Mouse (Mus musculus): Measurements from ENCODE around the gene Gm3371.
"Not testable (repeated sequence)": the region's sequence is repeated elsewhere in the genome, so short reads cannot be mapped to it uniquely, and the experiment has no call there.

The Gm3371 gene

GRCm38 (mm10) chr14:44410588-44410987, at the start of gene Gm3371:
Gm3371 (minus strand) TSS chr14:44410688.
- in situ Hi-C loops (cut with MboI, MseI), result not testable (repeated sequence)

GRCm38 (mm10) chr14:44433335-44433734, 22.8 kb upstream of the Gm3371 start, which contains the start of gene Gm8232:
Gm8232 (plus strand) TSS chr14:44433635.
- in situ Hi-C loops (cut with MboI, MseI), result loop anchor here (10.0 kb wide), 1 partner anchor 1019 kb away; the partner anchor contains the start of gene Gm8138

- in situ Hi-C loops (cut with MboI, MseI), result loop anchor here (5.0 kb wide), 1 partner anchor 77 kb away; no protein-coding TSS in a partner anchor
Observed at GRCm38 (mm10) chr14:44384233-44384632, 26.3 kb downstream of the Gm3371 start.

DNA sequence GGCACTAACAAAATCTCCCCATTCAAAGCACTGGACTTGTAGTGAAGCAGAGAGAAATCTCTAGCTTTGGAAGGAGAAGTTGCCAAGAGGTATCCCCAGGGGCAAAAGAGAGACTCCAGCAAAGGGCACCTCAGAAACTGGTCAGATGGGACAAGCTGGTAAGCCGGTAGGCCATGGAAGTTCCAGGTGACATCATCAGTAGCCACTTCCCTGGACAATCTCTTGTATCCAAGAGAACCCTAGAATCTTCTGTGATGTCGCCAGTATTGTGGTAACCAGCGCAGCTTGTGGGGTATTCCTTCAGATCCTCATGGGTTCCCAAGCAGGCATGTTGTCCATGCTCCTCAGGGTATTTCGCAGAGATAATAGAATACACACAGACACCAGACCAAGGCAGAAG, 45.4 kb downstream of the Gm3371 start, which contains the start of gene Gm8229:
Gene Gm8229, plus strand, starts transcription at position 301 of the 400 bp plus-strand sequence.
- in situ Hi-C loops (cut with MboI, MseI), result not testable (repeated sequence)

- in situ Hi-C loops (cut with MboI, MseI), result not testable (repeated sequence)
Observed at GRCm38 (mm10) chr14:44362301-44362700, 48.2 kb downstream of the Gm3371 start.

DNA sequence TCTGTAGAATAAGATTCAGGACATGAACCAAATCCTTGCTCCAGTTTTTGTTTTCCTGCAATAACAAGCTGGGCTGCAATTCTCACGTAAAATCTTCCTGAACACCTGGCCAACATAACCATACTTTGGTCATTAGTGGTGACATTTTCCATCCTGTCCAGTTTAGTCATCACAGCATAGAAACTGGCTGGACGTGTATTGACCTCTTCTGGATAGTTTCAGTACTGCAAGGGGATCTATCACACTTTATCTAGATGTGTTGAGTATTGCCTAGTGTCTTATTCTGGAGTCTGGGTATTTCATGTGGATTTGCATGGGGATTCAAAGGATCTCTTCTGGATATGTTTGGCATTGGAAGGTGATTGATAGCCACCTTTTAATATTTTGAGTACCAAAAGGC, 49.1 kb downstream of the Gm3371 start:
- in situ Hi-C loops (cut with MboI, MseI), result not testable (repeated sequence)

Measured in T-helper 1 cell (primary cell).